Mouse (Mus musculus) kidney, adult 8-10 months (tissue): ENCODE measurements around the gene Asxl1.
A peak's percentile ranks its signal among the peaks of the same experiment; 100 is the strongest.

Experiments used
- DNase-seq, 2 experiments: peaks; one replicate each; pipeline ENCODE4 v3.0.0; 2022

The Asxl1 gene

DNA sequence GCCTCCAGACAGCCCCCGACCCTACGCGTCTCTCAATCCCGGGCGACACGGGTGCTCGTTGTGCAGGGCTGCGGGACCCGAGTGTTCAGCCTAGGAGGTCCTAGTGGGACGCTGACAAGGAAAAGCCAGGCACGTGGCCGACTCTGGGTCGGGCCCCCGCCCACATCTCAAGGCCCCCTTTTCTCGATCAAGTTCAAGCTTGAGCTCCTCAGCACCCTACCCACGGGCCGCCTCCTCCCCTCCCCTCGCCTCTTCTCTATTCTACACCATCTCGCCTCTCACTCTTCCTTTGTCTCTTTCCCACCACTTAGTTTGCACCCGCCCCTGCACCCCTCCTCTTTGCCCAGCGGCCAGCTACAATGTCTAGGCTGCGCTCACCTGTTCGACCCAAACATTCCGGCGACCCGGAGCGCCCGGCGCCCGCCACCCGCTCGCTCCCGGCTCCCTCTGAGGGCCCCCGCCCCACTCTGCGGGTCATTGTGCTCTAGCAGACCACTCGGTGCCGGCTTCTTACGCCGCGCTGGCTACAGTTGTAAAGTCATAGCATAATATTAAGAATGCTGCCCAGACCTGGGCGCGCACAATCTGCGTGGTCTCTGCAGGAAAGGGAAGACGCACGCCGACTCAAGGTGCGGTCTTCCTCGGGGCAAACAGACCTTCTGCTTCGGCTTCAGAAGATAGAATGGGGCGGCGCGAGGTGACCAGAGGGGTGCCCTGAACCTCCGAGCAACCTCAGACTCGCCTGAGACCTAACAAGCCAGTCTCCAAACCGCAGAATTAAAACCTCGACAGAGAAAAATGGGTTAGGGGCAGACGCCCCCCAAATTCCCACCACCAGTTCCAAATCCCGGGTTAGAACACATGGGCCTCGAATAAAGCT lies 99.7 kb downstream of the Asxl1 start:
- peak in 1 of 2 experiments; percentile 32 for DNase-seq

DNA sequence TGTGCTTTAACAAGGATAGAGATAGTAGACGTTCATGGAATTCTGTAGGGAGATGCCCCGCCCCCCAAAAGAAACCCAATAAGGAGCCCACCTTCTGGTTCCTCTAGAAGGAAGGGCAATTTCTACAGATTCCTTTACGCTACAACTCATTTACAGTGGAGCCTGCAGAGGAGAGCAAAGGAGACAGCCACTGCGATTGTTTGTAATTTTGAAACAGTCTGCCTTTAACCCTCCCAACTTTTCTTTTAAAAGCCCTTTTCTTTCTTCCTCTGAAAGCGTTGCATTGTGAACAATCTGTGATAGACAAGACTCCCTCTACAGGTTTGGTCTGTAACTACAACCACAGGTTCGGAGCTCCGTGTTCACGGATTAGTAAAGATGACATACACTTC lies 100.4 kb downstream of the Asxl1 start:
- peak; percentile 51 to 66 for DNase-seq

DNA sequence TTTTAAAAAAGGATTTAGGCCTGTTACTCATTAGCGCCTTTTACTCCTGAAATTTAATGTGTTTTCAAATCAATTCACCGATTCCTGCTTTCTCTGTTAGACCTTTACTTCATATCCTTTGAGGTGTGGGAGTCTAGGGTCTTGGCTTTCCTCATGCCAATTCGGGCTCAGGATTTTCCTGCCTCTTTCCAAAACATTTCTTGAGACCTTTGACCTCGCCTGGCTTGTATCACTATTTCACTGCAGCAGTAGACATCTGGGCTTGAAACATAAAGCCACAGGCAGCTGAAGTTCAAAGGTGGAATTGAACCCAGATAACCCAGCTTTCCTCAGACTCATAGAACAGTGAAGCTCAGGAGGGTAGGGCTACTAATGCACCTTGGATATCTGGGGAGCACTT lies 100.8 kb downstream of the Asxl1 start:
- DNase-seq: no peak

DNA sequence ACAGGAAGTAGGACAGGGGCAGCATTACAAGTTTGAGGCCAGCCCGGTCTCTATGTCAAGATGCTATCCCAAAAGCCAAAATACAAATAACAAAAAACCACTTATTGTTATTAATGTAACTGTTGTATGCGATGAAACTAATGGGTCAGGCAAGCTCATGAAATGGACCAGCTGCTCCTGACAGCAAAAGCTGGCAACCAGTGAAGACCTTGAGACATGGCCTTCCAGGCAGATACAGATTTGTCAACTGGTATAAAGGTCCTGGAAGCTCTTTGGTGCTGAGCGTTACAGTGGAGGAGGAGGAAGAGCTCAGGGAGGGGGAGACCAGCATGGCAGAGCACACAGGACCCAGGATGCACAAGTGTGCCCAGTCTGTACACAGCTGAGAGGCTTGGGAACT lies 102.1 kb downstream of the Asxl1 start:
- DNase-seq: no peak

DNA sequence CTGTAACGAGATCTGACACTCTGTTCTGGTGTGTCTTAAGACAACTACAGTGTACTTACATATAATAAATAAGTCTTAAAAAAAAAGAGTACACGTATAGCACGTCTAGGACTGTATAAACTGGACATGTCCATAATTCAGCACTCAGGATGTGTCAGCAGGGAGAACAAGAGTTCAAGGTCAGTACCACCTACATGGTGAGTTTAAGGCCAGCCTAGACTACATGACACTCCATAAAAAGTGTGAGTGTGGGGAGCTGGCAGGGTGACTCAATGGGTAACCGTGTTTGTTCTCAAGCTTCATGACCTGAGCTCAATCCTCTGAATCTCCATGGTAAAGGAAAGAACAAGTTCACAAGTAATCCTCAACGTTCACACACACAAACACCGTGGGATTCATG lies 102.9 kb downstream of the Asxl1 start:
- DNase-seq: no peak
